Mouse (Mus musculus): ENCODE results near the gene Gsx2. TPM values are rescaled to one million over a fixed set of nuclear protein-coding genes. Genes with fewer than 3 reads are reported as not detected.

Gene Gsx2
- polyA plus RNA-seq, 1 experiment from 2014 or later: 20.1 TPM

DNA sequence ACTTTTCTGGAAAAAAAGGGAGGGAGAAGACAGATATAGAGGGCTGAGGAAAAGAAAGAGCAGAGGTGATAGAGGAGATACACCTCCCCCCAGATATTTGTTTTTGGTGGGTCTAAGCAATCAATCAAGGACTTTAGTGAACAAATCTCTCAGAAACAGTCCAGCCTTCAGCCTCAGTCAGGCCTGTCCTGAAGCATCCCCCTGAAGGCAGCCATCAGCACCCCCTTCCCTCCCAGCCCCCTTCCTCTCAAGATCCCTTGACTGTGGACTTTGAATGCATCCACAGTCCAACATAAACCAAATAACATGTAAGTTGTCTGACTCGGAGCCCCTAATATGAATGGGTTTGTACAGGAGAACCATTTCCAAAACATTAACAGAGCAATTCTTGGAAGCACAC is 2.2 kb upstream of the Gsx2 start:
- H3K27me3 ChIP-seq (ENCODE audit: control insufficient read depth, insufficient read depth, low read length): peaks cover 82% of the 10 kb centered on the region
- 25% methylated on average over 1 of the region's 1 CpGs for WGBS
- no peak overlapping the region for H3K9ac ChIP-seq (ENCODE audit: low read length)
- DNase-seq (ENCODE audit: low spot score) (no peak), ATAC-seq (replicated peaks; ENCODE audit: low FRiP score) (no peak)
- H3K9me3 ChIP-seq (ENCODE audit: control insufficient read depth, low read length): no peaks in the 10 kb centered on the region
- no peaks in the 10 kb centered on the region for H3K36me3 ChIP-seq (ENCODE audit: control insufficient read depth, insufficient read depth, low read length)
- no peak overlapping the region for H3K27ac ChIP-seq (ENCODE audit: low read depth, low read length)
- H3K4me1 ChIP-seq (replicated peaks; ENCODE audit: control insufficient read depth, insufficient read depth, low read length): peaks cover 28% of the 10 kb centered on the region
- no peak overlapping the region for H3K4me2 ChIP-seq (ENCODE audit: low read depth, low read length, severe bottlenecking)
- H3K4me3 ChIP-seq (ENCODE audit: low read depth, low read length): no peak overlapping the region

DNA sequence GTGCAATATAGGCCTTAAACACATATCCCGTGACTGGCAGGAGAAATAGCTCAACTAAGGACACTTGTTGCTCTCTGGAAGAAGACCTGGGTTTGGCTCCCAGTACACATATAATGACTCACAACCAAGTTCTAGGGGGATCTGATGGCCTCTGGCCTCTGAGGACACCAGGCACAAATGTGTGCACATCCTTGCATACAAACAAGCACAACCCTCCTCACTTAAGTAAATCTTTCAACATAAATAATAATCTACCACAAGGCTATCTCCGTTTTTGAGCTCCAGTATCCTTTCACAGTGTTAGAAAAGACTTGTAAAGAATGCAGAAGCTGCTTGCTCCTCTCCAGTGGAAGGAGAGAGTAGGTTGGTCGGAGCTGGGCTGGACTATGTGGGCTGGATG is 1.7 kb upstream of the Gsx2 start:
- Histone ChIP-seq H3K4me1 (replicated peaks; ENCODE audit: control insufficient read depth, insufficient read depth, low read length) (peaks cover 28% of the 10 kb centered on the region), H3K36me3 (ENCODE audit: control insufficient read depth, insufficient read depth, low read length) (no peaks in the 10 kb centered on the region), H3K27me3 (ENCODE audit: control insufficient read depth, insufficient read depth, low read length) (peaks cover 82% of the 10 kb centered on the region), H3K4me3 (ENCODE audit: low read depth, low read length) (no peak overlapping the region), H3K27ac (ENCODE audit: low read depth, low read length) (no peak overlapping the region), H3K9me3 (ENCODE audit: control insufficient read depth, low read length) (no peaks in the 10 kb centered on the region), H3K4me2 (ENCODE audit: low read depth, low read length, severe bottlenecking) (no peak overlapping the region), H3K9ac (ENCODE audit: low read length) (no peak overlapping the region)
- DNase-seq (ENCODE audit: low spot score) (no peak), ATAC-seq (replicated peaks; ENCODE audit: low FRiP score) (no peak)
- WGBS: 9% methylated on average over 3 of the region's 3 CpGs

DNA sequence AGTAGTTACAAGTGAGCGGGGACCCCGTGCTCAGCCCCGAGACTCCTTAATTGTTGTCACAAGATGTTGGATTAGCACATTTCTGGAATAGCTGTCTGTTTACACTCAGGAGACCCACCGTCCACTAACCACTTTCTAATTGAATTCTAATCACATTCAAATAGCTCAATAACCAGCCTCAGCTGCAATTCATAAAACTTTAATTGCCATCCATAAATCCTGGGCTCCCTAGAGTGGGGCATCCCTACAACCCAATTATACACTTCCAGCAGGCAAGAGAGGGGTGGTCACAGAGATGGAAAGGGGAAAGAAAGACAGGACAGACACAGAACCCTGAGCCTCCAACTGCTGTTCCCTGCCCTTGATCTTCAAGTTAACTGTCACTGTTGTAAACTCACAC is 1.3 kb upstream of the Gsx2 start:
- peaks cover 28% of the 10 kb centered on the region for H3K4me1 ChIP-seq (replicated peaks; ENCODE audit: control insufficient read depth, insufficient read depth, low read length)
- H3K4me3 ChIP-seq (ENCODE audit: low read depth, low read length): no peak overlapping the region
- no peak overlapping the region for H3K9ac ChIP-seq (ENCODE audit: low read length)
- no peak for ATAC-seq (replicated peaks; ENCODE audit: low FRiP score)
- H3K9me3 ChIP-seq (ENCODE audit: control insufficient read depth, low read length): no peaks in the 10 kb centered on the region
- no peak for DNase-seq (ENCODE audit: low spot score)
- no peak overlapping the region for H3K27ac ChIP-seq (ENCODE audit: low read depth, low read length)
- H3K4me2 ChIP-seq (ENCODE audit: low read depth, low read length, severe bottlenecking): no peak overlapping the region
- peaks cover 81% of the 10 kb centered on the region for H3K27me3 ChIP-seq (ENCODE audit: control insufficient read depth, insufficient read depth, low read length)
- no peaks in the 10 kb centered on the region for H3K36me3 ChIP-seq (ENCODE audit: control insufficient read depth, insufficient read depth, low read length)
- 0% methylated on average over 4 of the region's 4 CpGs for WGBS

DNA sequence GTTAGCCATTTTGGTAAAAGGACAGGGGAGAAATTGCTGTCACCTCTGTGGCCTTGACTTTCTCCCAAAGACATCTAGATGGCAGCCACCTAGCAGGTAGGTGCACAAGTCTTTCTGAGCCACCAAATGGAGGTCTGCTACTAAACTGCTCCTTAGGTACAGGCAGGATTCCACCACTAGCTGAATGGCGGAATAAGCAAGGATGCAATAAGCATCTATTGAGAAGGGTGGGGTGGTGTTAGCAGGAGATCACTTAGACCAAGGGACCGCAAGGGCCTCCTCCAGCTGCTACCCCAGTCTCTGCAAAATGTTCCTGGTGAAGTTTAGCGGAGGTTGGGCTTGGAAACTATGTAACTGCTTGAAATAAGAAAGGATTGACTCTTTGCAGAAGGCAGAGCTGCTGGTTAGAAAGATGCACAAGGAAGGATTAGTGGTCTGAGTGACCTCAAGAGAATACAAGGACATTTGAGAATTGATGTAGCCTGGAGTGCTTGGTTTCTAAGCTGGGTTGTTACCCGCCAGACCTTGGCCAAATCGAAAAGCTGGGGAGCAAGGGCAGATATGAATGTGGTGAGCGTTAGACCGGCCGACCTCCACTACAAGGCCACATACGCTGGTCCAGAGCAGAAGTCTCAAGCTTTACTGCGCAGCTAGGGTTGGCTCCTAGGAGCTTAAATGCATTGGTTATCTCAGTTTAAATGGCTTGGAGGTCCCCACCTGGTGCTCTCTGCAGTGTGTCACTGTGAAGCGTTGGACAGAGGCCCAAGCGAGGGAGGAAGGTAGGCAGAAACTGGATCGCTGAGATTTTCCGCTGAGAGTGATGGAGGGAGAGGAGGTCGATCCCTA is 641 bp upstream of the Gsx2 start:
- no peak for DNase-seq (ENCODE audit: low spot score)
- ATAC-seq (replicated peaks; ENCODE audit: low FRiP score): no peak
- H3K9ac ChIP-seq (ENCODE audit: low read length): peak overlapping the region; percentile 67
- WGBS: 2% methylated on average over 15 of the region's 15 CpGs
- H3K36me3 ChIP-seq (ENCODE audit: control insufficient read depth, insufficient read depth, low read length): no peaks in the 10 kb centered on the region
- peaks cover 30% of the 10 kb centered on the region for H3K4me1 ChIP-seq (replicated peaks; ENCODE audit: control insufficient read depth, insufficient read depth, low read length)
- no peak overlapping the region for H3K27ac ChIP-seq (ENCODE audit: low read depth, low read length)
- peaks cover 82% of the 10 kb centered on the region for H3K27me3 ChIP-seq (ENCODE audit: control insufficient read depth, insufficient read depth, low read length)
- no peaks in the 10 kb centered on the region for H3K9me3 ChIP-seq (ENCODE audit: control insufficient read depth, low read length)
- H3K4me3 ChIP-seq (ENCODE audit: low read depth, low read length): peak overlapping the region; percentile 47
- peak overlapping the region; percentile 52; the same call in 1 of the 2 replicates for H3K4me2 ChIP-seq (ENCODE audit: low read depth, low read length, severe bottlenecking)

DNA sequence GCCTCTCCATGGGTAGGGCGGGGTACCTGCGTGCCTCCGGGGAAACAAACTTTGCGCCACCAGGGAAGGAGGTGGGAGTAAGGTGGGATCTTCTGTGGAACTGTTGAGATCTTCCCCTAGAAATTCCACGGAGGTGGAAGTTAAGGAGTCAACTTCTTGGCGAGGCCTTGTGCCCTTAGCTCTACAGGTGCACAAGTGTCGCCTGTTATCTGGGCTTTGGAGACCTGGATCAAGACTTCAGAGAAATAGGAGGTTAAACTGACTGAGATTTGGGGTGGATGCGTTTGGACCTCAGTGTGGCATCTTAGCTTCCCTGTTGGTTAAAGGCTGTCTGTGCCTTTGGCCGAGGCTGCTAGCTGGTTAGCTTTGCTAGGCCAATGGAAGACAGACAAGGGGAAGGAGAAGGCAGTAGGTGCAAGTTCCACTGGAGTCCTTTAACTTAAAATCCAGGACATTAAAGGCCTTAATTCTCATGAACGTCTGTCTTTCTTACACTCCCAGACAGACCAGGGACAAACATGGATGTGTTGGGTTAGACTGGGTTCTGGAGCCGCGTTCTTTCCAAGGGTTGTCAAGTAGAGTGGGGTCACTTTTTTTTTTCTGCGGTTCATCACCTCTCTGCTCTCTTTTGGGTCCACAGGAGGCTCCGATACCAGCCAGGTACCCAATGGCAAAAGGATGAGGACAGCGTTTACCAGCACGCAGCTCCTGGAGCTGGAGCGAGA is 1.1 kb downstream of the Gsx2 start:
- H3K27ac ChIP-seq (ENCODE audit: low read depth, low read length): no peak overlapping the region
- ATAC-seq (replicated peaks; ENCODE audit: low FRiP score) (no peak), DNase-seq (ENCODE audit: low spot score) (no peak)
- H3K9ac ChIP-seq (ENCODE audit: low read length): peak overlapping the region; percentile 67
- H3K4me2 ChIP-seq (ENCODE audit: low read depth, low read length, severe bottlenecking): peak overlapping the region; percentile 52
- WGBS: 1% methylated on average over 17 of the region's 17 CpGs
- no peaks in the 10 kb centered on the region for H3K36me3 ChIP-seq (ENCODE audit: control insufficient read depth, insufficient read depth, low read length)
- H3K27me3 ChIP-seq (ENCODE audit: control insufficient read depth, insufficient read depth, low read length): peaks cover 93% of the 10 kb centered on the region
- peak overlapping the region; percentile 47 for H3K4me3 ChIP-seq (ENCODE audit: low read depth, low read length)
- peaks cover 30% of the 10 kb centered on the region for H3K4me1 ChIP-seq (replicated peaks; ENCODE audit: control insufficient read depth, insufficient read depth, low read length)
- no peaks in the 10 kb centered on the region for H3K9me3 ChIP-seq (ENCODE audit: control insufficient read depth, low read length)

DNA sequence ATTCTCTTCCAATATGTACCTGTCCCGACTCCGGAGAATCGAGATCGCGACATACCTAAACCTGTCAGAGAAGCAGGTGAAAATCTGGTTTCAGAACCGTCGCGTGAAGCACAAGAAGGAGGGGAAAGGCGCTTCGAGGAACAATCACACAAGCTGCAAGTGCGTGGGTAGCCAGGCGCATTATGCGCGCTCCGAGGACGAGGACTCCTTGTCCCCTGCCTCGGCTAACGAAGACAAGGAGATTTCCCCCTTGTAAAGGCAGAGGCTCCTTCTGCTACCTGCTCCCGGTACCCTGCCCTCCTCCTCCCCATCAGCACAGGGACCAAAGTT is 1.6 kb downstream of the Gsx2 start:
- no peaks in the 10 kb centered on the region for H3K36me3 ChIP-seq (ENCODE audit: control insufficient read depth, insufficient read depth, low read length)
- peak overlapping the region; percentile 67 for H3K9ac ChIP-seq (ENCODE audit: low read length)
- ATAC-seq (replicated peaks; ENCODE audit: low FRiP score): no peak
- peak overlapping the region; percentile 52 for H3K4me2 ChIP-seq (ENCODE audit: low read depth, low read length, severe bottlenecking)
- H3K27ac ChIP-seq (ENCODE audit: low read depth, low read length): no peak overlapping the region
- H3K9me3 ChIP-seq (ENCODE audit: control insufficient read depth, low read length): no peaks in the 10 kb centered on the region
- H3K4me1 ChIP-seq (replicated peaks; ENCODE audit: control insufficient read depth, insufficient read depth, low read length): peaks cover 28% of the 10 kb centered on the region
- peaks cover 94% of the 10 kb centered on the region for H3K27me3 ChIP-seq (ENCODE audit: control insufficient read depth, insufficient read depth, low read length)
- WGBS: under 1% methylated on average over 19 of the region's 19 CpGs
- no peak for DNase-seq (ENCODE audit: low spot score)
- peak overlapping the region; percentile 47 for H3K4me3 ChIP-seq (ENCODE audit: low read depth, low read length)

DNA sequence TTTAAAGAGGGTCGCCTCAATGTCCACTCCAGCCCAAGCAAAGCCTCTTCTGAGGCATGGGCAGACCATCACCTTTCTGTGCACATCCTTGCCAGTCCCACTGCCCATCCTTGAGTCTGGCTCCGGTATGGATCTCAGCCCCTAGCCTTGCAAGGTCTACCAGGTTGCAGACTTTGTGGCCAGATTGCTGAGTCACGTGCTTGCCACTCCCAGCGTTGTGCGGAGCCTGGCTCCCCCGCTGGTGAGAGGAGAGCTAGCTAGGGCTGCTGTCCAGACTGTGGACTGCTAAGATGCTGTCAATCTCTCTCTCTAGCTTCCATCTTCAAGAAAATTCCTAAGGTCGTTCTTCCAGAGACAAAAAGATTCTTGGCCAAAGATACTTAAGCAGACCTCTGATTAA is 4.2 kb downstream of the Gsx2 start:
- H3K4me1 ChIP-seq (replicated peaks; ENCODE audit: control insufficient read depth, insufficient read depth, low read length): peaks cover 26% of the 10 kb centered on the region
- no peak for ATAC-seq (replicated peaks; ENCODE audit: low FRiP score)
- no peaks in the 10 kb centered on the region for H3K9me3 ChIP-seq (ENCODE audit: control insufficient read depth, low read length)
- no peak overlapping the region for H3K9ac ChIP-seq (ENCODE audit: low read length)
- H3K27me3 ChIP-seq (ENCODE audit: control insufficient read depth, insufficient read depth, low read length): peaks cover 91% of the 10 kb centered on the region
- WGBS: 0% methylated on average over 7 of the region's 7 CpGs
- DNase-seq (ENCODE audit: low spot score): no peak
- no peak overlapping the region for H3K4me3 ChIP-seq (ENCODE audit: low read depth, low read length)
- H3K27ac ChIP-seq (ENCODE audit: low read depth, low read length): no peak overlapping the region
- H3K4me2 ChIP-seq (ENCODE audit: low read depth, low read length, severe bottlenecking): no peak overlapping the region
- H3K36me3 ChIP-seq (ENCODE audit: control insufficient read depth, insufficient read depth, low read length): no peaks in the 10 kb centered on the region

DNA sequence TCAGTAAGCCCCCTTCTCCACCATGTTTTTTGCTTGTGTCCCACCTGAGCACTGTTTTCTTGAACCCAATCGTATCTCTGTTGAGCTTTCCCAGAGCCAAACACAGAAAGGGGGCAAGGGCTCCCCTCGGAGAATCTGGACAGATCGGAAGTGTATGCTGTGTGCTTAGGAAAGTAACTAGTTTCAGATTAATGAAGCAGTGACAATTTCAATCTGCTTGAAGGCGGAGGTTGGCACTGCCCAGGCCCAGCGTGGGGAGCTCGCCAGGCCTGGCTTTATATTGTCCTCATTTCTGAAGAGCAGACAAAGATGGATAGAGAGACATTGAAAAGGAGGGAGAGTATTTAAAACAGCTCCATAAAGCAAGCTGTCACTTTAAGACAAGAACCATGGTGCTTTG is 7.0 kb downstream of the Gsx2 start:
- Histone ChIP-seq H3K4me3 (ENCODE audit: low read depth, low read length) (no peak overlapping the region), H3K9me3 (ENCODE audit: control insufficient read depth, low read length) (no peaks in the 10 kb centered on the region), H3K9ac (ENCODE audit: low read length) (no peak overlapping the region), H3K4me1 (replicated peaks; ENCODE audit: control insufficient read depth, insufficient read depth, low read length) (peaks cover 26% of the 10 kb centered on the region), H3K27ac (ENCODE audit: low read depth, low read length) (no peak overlapping the region), H3K36me3 (ENCODE audit: control insufficient read depth, insufficient read depth, low read length) (no peaks in the 10 kb centered on the region), H3K27me3 (ENCODE audit: control insufficient read depth, insufficient read depth, low read length) (peaks cover 90% of the 10 kb centered on the region), H3K4me2 (ENCODE audit: low read depth, low read length, severe bottlenecking) (no peak overlapping the region)
- ATAC-seq (replicated peaks; ENCODE audit: low FRiP score) (no peak), DNase-seq (ENCODE audit: low spot score) (no peak)
- WGBS: 4% methylated on average over 6 of the region's 6 CpGs
